Mouse (Mus musculus): ENCODE results near the gene Ifna2.

The Ifna2 gene

GRCm38 (mm10) chr4:88653644-88654043 is 30.1 kb downstream of the Ifna2 start:
- no peak for DNase-seq (ENCODE audit: low spot score in 2 of 2)

- DNase-seq (ENCODE audit: low spot score in 2 of 2), result no peak
These were observed 39.4 kb downstream of the Ifna2 start, which contains the start of gene Ifna13 for GRCm38 (mm10) chr4:88644359-88644758. TSS of gene Ifna13 (minus strand) at chr4:88644459.

- no peak for DNase-seq (ENCODE audit: low spot score in 2 of 2)
These were observed 41.2 kb downstream of the Ifna2 start for GRCm38 (mm10) chr4:88642526-88642925.

GRCm38 (mm10) chr4:88641077-88641831 is 42.5 kb downstream of the Ifna2 start:
- DNase-seq (ENCODE audit: low spot score in 2 of 2), result peak; percentile 72 to 89

- DNase-seq (ENCODE audit: low spot score in 2 of 2), result no peak
These were observed 43.0 kb downstream of the Ifna2 start for GRCm38 (mm10) chr4:88640704-88641076.

GRCm38 (mm10) chr4:88634311-88634710 is 49.4 kb downstream of the Ifna2 start, which contains the start of gene C87499:
TSS of gene C87499 (minus strand) at chr4:88634411.
- DNase-seq (ENCODE audit: low spot score in 2 of 2), result no peak
